Mouse (Mus musculus) left cerebral cortex, adult 8-10 months (tissue): ENCODE measurements around the gene Slc38a1. TPM values are rescaled to one million over a fixed set of nuclear protein-coding genes. Genes with fewer than 3 reads are reported as not detected.

Experiments used
- DNase-seq, 2 experiments: peaks; one replicate each; pipeline ENCODE4 v3.0.0; 2022; ENCODE audit warnings: low spot score in 2 of 2
- total RNA-seq, 4 experiments: library from RNA; stranded (reverse); gene quantifications; 2 replicates each; pipeline ENCODE4 v1.2.4; 2022

The Slc38a1 gene
- total RNA-seq, 4 experiments from 2014 or later: 104 to 111 (median 110) TPM

DNA sequence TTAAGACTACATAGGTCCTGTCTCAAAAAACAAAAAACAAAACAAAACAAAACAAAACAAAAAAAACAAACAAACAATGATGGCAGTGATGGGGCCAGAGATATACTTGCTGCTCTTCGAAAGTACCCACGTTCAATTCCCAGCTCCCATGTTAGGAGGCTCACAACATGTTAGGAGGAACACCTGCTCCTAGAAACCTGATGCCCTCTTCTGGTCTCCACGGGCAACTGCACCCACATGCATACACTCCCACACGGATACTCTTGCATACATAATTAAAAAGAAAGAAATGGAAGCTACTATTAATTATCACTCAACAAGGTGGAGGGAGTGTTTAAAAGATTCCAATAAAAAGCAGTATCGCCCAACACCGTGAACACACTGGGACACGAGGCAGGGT lies 20.3 kb downstream of the Slc38a1 start:
- no peak for DNase-seq

DNA sequence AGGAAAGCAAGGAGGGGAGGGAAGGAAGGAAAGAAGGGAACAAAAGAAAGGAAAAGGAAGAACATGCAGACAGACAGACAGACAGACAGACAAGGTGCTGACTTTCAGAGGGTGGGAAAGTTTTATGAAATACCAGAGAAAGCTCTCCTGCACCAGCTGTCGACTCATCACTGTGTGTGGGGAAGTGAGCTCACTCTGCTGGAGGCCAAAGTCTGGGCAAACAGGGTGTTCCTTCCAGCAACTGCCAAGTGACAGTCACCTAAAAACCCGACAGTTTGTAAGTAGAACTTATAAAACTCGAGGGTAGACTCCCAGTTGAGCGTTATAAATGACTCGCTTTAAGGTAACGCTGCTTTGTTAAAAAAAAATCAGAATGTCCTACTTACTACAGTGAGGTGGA lies 21.0 kb downstream of the Slc38a1 start:
- DNase-seq: no peak

DNA sequence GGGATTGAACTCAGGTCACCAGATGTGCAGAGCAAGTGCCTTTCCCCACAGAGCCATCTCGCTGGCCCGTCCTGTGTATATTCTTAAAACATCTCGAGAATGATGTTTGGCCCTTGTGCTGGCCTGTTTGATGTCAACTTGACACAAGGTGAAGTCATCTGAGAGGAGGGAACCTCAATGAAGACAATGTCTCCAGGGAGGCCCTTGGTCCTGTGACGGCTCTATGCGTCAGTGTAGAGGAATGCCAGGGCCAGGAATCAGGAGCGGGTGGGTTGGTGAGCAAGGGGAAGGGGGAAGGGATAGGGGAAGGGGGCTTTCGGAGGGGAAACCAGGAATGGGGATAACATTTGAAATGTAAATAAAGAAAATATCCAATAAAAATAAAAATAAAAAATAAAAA lies 25.2 kb downstream of the Slc38a1 start:
- DNase-seq: no peak

DNA sequence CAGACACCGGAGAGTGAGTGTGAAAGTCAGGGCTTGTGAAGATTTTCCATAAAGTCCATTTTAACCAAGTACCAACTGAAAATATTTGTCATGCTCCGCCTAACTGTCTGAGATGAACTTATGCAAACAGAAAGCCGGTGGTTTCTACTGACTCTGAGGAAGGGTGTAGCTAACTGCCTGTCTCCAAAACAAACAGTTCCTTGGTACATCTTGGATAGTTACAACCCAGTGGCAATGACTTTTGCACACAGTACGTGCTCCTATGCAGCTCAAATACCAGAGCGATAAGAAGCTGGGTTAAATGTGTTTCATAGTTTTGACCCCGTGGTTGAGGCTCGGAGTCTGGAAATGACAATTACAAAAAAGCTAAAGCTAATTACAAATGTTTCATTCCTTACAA lies 34.0 kb downstream of the Slc38a1 start:
- no peak for DNase-seq

- no peak for DNase-seq
Observed at GRCm38 (mm10) chr15:96607422-96607821, 35.3 kb downstream of the Slc38a1 start.

GRCm38 (mm10) chr15:96604282-96604681 lies 38.4 kb downstream of the Slc38a1 start:
- peak in 1 of 2 experiments; percentile 39 for DNase-seq

DNA sequence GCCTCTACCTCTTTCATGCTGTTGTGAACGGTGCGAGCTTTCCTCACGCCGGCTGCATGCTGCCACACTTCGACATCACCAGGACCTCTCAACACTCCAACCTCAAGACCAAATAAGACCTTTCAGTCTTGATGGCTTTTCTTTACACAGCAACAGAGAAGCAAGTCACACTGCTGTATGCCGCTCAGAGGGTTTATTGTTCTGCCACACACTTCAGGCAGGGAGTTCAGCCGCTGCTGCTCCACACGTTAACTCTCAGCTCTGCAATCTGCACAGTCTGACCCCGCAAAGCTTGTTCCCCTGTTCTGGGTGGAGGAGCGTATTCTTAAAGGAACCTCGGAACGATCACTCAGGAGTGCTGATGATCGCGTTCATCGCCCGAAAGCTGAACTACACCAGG lies 40.7 kb downstream of the Slc38a1 start:
- DNase-seq: no peak

DNA sequence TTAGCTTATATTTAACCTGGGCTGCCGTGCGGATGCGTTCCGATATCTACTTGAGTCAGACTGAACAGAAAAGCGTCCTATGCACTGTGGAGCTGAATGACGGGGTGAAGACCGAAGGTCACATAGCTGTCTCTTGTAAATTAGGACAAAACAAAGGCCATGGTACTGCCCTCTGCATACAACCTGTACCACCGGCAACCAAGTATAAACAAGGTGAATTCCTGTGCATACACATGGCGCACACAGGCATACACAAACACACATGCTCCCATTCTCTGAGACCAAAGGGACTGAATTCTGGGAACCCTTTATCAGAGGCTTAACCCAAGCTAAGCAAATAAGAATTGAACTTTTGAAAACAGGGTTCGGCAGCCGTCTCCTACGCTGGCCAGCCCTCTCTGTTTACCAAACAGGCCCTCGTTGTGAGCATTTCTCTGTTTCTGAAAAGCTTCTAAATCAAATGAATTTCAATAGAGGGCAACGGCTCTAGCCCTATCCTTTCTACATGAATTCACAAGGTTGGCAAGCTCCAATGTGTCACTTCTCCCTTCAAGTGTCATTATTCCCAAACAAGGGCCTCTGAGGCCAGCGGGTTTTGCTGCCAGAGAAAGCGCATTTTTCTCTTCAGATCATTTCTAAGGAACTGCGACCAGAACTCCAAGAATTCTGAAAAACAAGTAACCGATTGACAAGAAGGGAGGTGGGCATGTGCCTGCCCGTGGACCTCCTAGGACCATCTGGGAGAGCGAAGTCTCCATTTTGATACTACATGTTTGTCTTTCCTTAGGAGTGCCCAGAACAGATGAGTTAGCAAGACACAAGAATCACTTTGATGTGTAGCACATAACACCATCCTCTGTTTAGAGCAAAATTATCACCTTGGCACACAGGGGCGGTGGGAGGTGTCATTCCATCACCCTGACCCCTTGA lies 42.6 kb downstream of the Slc38a1 start:
- DNase-seq: peak in 1 of 2 experiments; percentile 26

GRCm38 (mm10) chr15:96598888-96599578 lies 43.7 kb downstream of the Slc38a1 start:
- no peak for DNase-seq

- DNase-seq: no peak
Observed at GRCm38 (mm10) chr15:96597116-96597515, 45.6 kb downstream of the Slc38a1 start.

DNA sequence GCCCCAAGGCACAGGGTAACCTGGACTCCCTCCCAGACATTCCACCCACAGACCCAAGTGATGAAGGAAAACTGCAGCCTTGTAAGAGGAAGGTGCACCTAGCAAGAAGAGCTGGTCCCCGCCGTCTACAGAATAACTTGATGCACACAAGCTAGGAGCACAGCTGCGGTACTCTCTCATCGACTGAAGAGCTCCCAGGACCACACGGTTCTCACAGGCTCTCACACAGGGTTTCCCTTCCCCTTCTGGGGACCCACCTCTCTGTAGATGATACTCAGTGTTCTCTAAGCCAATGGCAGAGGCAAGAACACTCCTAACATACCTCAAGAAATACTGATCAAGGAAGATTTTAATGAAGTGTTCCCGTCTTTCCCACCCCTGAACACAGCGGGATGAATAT lies 48.4 kb downstream of the Slc38a1 start:
- DNase-seq: no peak

GRCm38 (mm10) chr15:96593866-96594265 lies 48.8 kb downstream of the Slc38a1 start:
- DNase-seq: no peak

DNA sequence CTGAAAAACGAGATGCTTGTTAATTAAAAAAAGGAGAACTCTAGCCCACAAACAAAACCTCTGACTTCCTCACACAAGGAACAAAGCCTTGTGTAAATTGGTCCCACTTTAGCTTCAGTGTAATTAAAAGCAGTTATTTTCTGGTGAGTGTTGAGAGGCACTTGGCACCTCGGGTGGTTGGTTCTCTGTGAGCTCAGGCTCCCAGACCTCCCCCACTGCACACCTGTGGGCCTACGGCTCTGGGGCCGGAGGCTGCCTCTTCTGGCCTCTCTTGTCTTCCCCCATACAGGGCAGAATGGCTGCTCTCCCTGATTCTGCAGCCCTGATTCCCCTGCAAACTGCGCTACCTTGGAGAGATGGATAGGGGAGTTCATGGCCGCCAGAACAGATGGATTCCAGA lies 49.3 kb downstream of the Slc38a1 start:
- no peak for DNase-seq

DNA sequence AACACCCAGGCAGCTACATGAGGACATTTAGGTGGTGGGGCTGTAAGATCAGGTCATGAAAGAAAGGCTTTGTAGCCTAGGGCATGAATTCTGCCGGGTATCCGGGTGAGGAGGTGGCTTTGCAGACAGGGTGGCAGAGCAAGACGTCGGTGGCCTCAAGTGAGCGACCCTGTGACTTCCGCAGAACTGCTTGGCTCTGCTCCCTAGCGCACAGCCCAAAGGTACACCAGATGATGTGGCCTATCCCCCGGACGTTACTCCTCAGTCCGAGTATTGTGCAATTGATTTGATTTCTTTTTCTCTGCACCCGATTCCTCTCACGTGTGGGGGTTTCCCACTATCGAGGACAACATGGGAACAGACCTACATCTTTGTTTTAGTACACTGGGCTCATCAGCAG lies 49.7 kb downstream of the Slc38a1 start:
- DNase-seq: no peak

- no peak for DNase-seq
Observed at GRCm38 (mm10) chr15:96591876-96592417, 50.8 kb downstream of the Slc38a1 start.

DNA sequence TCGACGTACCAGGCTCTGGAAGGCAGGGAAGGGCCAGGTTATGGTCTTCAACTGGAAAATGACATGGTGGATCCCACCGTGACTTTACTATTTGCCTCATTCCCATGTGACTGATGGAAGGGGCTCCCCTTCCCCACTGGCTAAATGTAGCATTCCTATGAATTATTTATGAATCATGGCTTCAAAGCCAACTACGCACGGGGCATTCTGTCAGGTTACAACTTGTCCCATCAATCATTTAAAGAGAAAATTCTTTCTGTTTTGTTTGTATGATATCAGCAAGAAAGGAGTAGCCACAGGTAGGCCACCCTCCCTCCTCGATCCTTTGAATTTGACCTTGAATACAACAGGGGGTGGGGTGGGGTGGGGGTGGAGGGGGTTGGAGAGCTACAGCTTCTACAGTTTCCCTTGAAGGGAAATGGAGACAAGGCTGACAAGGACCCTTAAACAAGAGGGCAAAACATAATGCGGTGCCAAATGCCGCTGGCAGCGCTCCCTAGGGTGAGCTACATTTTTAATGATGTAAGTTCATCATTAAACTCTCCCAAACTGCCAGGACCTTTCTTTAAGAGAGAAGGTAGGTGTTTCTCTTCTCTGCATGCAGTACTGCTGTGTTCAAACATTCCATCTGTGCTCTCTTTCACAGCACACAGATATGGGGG lies 53.6 kb downstream of the Slc38a1 start:
- no peak for DNase-seq

DNA sequence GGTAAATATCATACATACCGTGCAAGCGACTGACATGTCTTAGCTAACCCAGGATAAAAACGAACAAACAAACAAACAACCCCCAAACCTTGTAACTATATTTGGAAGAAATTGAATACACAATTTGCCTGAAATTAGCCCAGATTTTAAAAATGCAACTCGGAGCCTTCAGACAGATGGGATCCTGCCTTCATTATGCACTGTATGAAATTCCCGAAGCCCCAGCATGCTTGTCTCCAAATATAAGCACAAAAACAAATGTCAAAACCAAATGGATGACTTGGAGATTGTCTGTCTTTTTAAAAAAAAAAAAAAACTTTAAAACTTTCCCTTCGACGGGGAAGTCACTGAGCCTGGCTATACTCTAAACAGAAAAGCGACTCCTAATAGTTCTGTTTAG lies 54.7 kb downstream of the Slc38a1 start:
- DNase-seq: no peak

DNA sequence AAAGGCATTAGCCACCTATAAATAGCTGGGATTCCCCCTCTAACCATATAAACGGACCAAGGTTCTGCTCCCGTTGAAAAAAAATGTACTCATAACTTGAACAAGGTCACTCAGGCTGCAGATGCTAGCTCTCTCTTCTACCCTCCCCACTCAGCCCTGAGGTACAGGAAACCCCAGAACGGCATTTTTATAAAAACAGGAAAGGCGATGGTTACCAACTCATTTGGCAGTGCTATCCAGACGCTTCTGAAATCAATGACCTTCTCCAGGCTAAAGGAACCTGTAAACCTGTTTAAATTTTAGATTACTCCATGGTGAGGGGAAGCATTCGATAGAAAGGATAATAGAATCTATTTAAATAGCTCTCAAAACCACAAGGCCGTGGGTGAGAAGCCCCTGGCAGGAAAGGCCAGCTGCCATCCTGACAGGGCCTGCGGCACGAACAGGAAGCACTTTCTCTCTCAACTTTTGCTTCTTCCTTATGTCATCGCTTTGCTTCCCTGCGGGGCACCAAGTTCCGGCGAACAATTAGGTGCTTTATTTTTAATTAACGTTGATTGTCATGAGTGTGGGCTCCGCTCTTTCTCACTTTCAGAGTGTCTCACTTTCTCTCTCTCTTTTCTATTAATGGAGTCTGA lies 59.2 kb downstream of the Slc38a1 start:
- DNase-seq: no peak

DNA sequence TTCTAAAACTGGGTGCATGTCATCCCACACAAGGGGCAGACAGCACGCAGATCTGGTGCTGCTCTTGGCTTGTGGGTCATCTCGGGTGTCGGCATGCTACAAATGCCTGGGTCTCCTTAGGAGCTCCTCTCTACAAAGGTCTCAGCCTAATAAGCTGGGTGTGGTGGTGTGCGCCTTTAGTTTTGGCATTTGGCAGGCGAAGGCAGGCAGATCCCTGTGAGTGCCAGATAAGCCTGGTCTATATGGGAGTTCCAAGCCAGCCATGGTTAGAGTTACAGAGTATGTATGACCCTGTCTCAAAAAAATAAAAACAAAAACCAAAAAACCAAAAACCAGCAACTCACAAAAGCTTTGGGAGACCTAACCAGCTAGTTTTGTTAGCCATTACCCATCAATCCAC lies 65.7 kb downstream of the Slc38a1 start:
- DNase-seq: no peak

GRCm38 (mm10) chr15:96568983-96569363 lies 73.7 kb downstream of the Slc38a1 start:
- no peak for DNase-seq

- DNase-seq: no peak
Observed at GRCm38 (mm10) chr15:96568271-96568982, 74.3 kb downstream of the Slc38a1 start.
